Mouse (Mus musculus) intestine, embryonic 16.5 days (tissue): ENCODE results near the gene Arhgap21. TPM values are rescaled to one million over a fixed set of nuclear protein-coding genes. Genes with fewer than 3 reads are reported as not detected.

Source experiments
- ATAC-seq: fragments of 200-750 bp; cut with Nextera tagmentation; 2 replicates; pipeline ENCODE4 v1.8.0; 2017; ENCODE audit warnings: moderate TSS enrichment, moderate library complexity
- H3K27ac ChIP-seq: fragments of 300-500 bp; sonication (generic); 2 replicates; pipeline ENCODE4 v1.5.1; 2014; ENCODE audit warnings: mild to moderate bottlenecking, low read length
- H3K27me3 ChIP-seq: fragments of 300-500 bp; sonication (generic); replicated peaks from 2 replicates; pipeline ENCODE4 v1.6.1; 2014; ENCODE audit warnings: low read length, control low read depth, mixed read lengths; ENCODE audit not compliant: control insufficient read depth, insufficient read depth
- H3K36me3 ChIP-seq: fragments of 300-500 bp; sonication (generic); 2 replicates; pipeline ENCODE4 v1.6.1; 2014; ENCODE audit warnings: low read length, control low read depth; ENCODE audit not compliant: control insufficient read depth, insufficient read depth
- H3K4me1 ChIP-seq: fragments of 300-500 bp; sonication (generic); 2 replicates; pipeline ENCODE4 v1.6.1; 2014; ENCODE audit warnings: low read length, control low read depth, mixed read lengths; ENCODE audit not compliant: control insufficient read depth, insufficient read depth
- H3K4me2 ChIP-seq: fragments of 300-500 bp; sonication (generic); 2 replicates; pipeline ENCODE4 v1.6.1; 2014; ENCODE audit warnings: low read depth, low read length, control low read depth
- H3K4me3 ChIP-seq: fragments of 300-500 bp; sonication (generic); 2 replicates; pipeline ENCODE4 v1.5.1; 2014; ENCODE audit warnings: mild to moderate bottlenecking, low read length
- H3K9ac ChIP-seq: fragments of 300-500 bp; sonication (generic); 2 replicates; pipeline ENCODE4 v1.6.1; 2014; ENCODE audit warnings: low read depth, low read length
- H3K9me3 ChIP-seq: fragments of 300-500 bp; sonication (generic); 2 replicates; pipeline ENCODE4 v1.6.1; 2016; ENCODE audit warnings: low read length, control low read depth; ENCODE audit not compliant: control insufficient read depth
- WGBS: fragments of 180-500 bp; shearing (Covaris S2); extraction: QIAGEN DNeasy Blood & Tissue Kit; methylation state at CpG from one replicate; pipeline ENCODE4 v1.1.7; 2014; 5-methylcytosine and 5-hydroxymethylcytosine counted together
- polyA plus RNA-seq: library from polyadenylated mRNA; unstranded; fragments of >200 nt; fragmentation: Nextera tagmentation; extraction: Ambion mirVana; gene quantifications from 2 replicates; pipeline ENCODE4 v1.2.1, GENCODE M21; 2015

Gene Arhgap21
- polyA plus RNA-seq, 1 experiment from 2014 or later = 7.4 TPM

- Histone ChIP-seq H3K4me3 (peak overlapping the region; percentile 93), H3K9me3 (no peaks in the 10 kb centered on the region), H3K4me2 (peak overlapping the region; percentile 76), H3K27ac (peak overlapping the region; percentile 99), H3K27me3 (no peaks in the 10 kb centered on the region), H3K9ac (peak overlapping the region; percentile 98), H3K4me1 (peaks cover 22% of the 10 kb centered on the region), H3K36me3 (no peaks in the 10 kb centered on the region)
- under 1% methylated on average over 56 of the region's 57 CpGs for WGBS
- ATAC-seq = no peak; the same call in 1 of the 2 replicates
These were observed 882 bp downstream of the Arhgap21 start for GRCm38 (mm10) chr2:20967646-20968351.

GRCm38 (mm10) chr2:20967101-20967645 is 1.5 kb downstream of the Arhgap21 start:
- Histone ChIP-seq H3K4me1 (peaks cover 28% of the 10 kb centered on the region), H3K36me3 (no peaks in the 10 kb centered on the region), H3K4me3 (peak overlapping the region; percentile 93), H3K27ac (peak overlapping the region; percentile 99), H3K9me3 (no peaks in the 10 kb centered on the region), H3K9ac (peak overlapping the region; percentile 98), H3K4me2 (peak overlapping the region; percentile 76), H3K27me3 (no peaks in the 10 kb centered on the region)
- 1% methylated on average over 13 of the region's 13 CpGs for WGBS
- ATAC-seq = no peak

GRCm38 (mm10) chr2:20966176-20967100 is 2.2 kb downstream of the Arhgap21 start:
- Histone ChIP-seq H3K27ac (peak overlapping the region; percentile 99), H3K9ac (peak overlapping the region; percentile 98), H3K9me3 (no peaks in the 10 kb centered on the region), H3K27me3 (no peaks in the 10 kb centered on the region), H3K4me2 (peak overlapping the region; percentile 76), H3K36me3 (no peaks in the 10 kb centered on the region), H3K4me3 (peak overlapping the region; percentile 93), H3K4me1 (peaks cover 34% of the 10 kb centered on the region)
- WGBS = 33% methylated on average over 18 of the region's 18 CpGs
- ATAC-seq = no peak

GRCm38 (mm10) chr2:20965361-20965760 is 3.3 kb downstream of the Arhgap21 start:
- 77% methylated on average over 3 of the region's 3 CpGs for WGBS

GRCm38 (mm10) chr2:20964461-20964860 is 4.2 kb downstream of the Arhgap21 start:
- H3K4me1 ChIP-seq = peaks cover 35% of the 10 kb centered on the region
- no peak overlapping the region for H3K9ac ChIP-seq
- H3K36me3 ChIP-seq = no peaks in the 10 kb centered on the region
- no peaks in the 10 kb centered on the region for H3K27me3 ChIP-seq
- no peak overlapping the region for H3K27ac ChIP-seq
- H3K9me3 ChIP-seq = no peaks in the 10 kb centered on the region
- no peak overlapping the region for H3K4me2 ChIP-seq
- H3K4me3 ChIP-seq = no peak overlapping the region
- no peak for ATAC-seq

More at GRCm38 (mm10) chr2:20965361-20965760, 3.3 kb downstream of the Arhgap21 start:
- peak overlapping the region; percentile 93 for H3K4me3 ChIP-seq
- H3K9me3 ChIP-seq = no peaks in the 10 kb centered on the region
- H3K27ac ChIP-seq = no peak overlapping the region
- H3K9ac ChIP-seq = no peak overlapping the region
- H3K36me3 ChIP-seq = no peaks in the 10 kb centered on the region
- H3K4me2 ChIP-seq = peak overlapping the region; percentile 76
- ATAC-seq = no peak
- peaks cover 37% of the 10 kb centered on the region for H3K4me1 ChIP-seq
- no peaks in the 10 kb centered on the region for H3K27me3 ChIP-seq

- 57% methylated on average over 5 of the region's 5 CpGs for WGBS
- no peak for ATAC-seq
- H3K27ac ChIP-seq = no peak overlapping the region; the same call in 1 of the 2 replicates
These were observed 5.4 kb downstream of the Arhgap21 start for GRCm38 (mm10) chr2:20963226-20963805.

GRCm38 (mm10) chr2:20962284-20962683 is 6.4 kb downstream of the Arhgap21 start:
- no peaks in the 10 kb centered on the region for H3K36me3 ChIP-seq
- no peaks in the 10 kb centered on the region for H3K27me3 ChIP-seq
- peak overlapping the region; percentile 12; the same call in 1 of the 2 replicates for H3K9ac ChIP-seq
- 42% methylated on average over 2 of the region's 2 CpGs for WGBS
- peak overlapping the region; percentile 26 for H3K4me2 ChIP-seq
- H3K9me3 ChIP-seq = no peaks in the 10 kb centered on the region
- no peak overlapping the region for H3K4me3 ChIP-seq
- peak overlapping the region; percentile 33 for H3K27ac ChIP-seq
- peak; percentile 28; the same call in 1 of the 2 replicates for ATAC-seq
- H3K4me1 ChIP-seq = peaks cover 38% of the 10 kb centered on the region

More at GRCm38 (mm10) chr2:20963226-20963805, 5.4 kb downstream of the Arhgap21 start:
- Histone ChIP-seq H3K4me1 (peaks cover 38% of the 10 kb centered on the region), H3K9ac (0 out of 2 replicates have a peak overlapping the region, but pooled peaks have one; percentile 2), H3K4me2 (no peak overlapping the region), H3K4me3 (no peak overlapping the region), H3K36me3 (no peaks in the 10 kb centered on the region), H3K27me3 (no peaks in the 10 kb centered on the region), H3K9me3 (no peaks in the 10 kb centered on the region)

GRCm38 (mm10) chr2:20961825-20962224 is 6.9 kb downstream of the Arhgap21 start:
- 36% methylated on average over 6 of the region's 6 CpGs for WGBS
- Histone ChIP-seq H3K4me3 (peak overlapping the region; percentile 14; the same call in 1 of the 2 replicates), H3K4me1 (peaks cover 38% of the 10 kb centered on the region), H3K4me2 (peak overlapping the region; percentile 26; the same call in 1 of the 2 replicates), H3K27me3 (no peaks in the 10 kb centered on the region), H3K36me3 (no peaks in the 10 kb centered on the region), H3K9me3 (no peaks in the 10 kb centered on the region), H3K27ac (peak overlapping the region; percentile 33), H3K9ac (peak overlapping the region; percentile 45; the same call in 1 of the 2 replicates)
- ATAC-seq = peak; percentile 73
